Mouse (Mus musculus) MEL (cell line): ENCODE data around the gene Grtp1. TPM values are rescaled to one million over a fixed set of nuclear protein-coding genes. Genes with fewer than 3 reads are reported as not detected.

Experiments used
- DNase-seq: peaks from one replicate; pipeline ENCODE4 v3.0.0; 2011; ENCODE audit warnings: low read depth, low spot score
- H3K27ac ChIP-seq: 2 replicates; pipeline ENCODE4 v1.5.1; 2012; ENCODE audit warnings: low read depth, mild to moderate bottlenecking, control low read depth, low read length, moderate library complexity; ENCODE audit not compliant: control insufficient read depth
- H3K27me3 ChIP-seq, 2 experiments: fragments of 150-350 bp in 1 of 2; sonication (generic) in 1 of 2; 2 replicates each; pipeline ENCODE4 v1.6.1; 2012; ENCODE audit warnings: low read length in 2 of 2, mild to moderate bottlenecking in 2 of 2, improper control_type of control experiment in 1 of 2, moderate library complexity in 1 of 2; ENCODE audit not compliant: insufficient read depth in 2 of 2, control insufficient read depth in 1 of 2
- H3K36me3 ChIP-seq, 2 experiments: 2 replicates each; pipeline ENCODE4 v1.6.1; 2012 to 2014; ENCODE audit warnings: low read length in 2 of 2, improper control_type of control experiment in 1 of 2, inconsistent platforms in 1 of 2, mild to moderate bottlenecking in 1 of 2; ENCODE audit not compliant: insufficient read depth in 2 of 2, control insufficient read depth in 1 of 2
- H3K4me1 ChIP-seq, 2 experiments: fragments of 150-350 bp in 1 of 2; sonication (generic) in 1 of 2; 2 replicates each; pipeline ENCODE4 v1.6.1; 2012; ENCODE audit warnings: low read length in 2 of 2, improper control_type of control experiment in 1 of 2, mild to moderate bottlenecking in 1 of 2; ENCODE audit not compliant: insufficient read depth in 2 of 2, control insufficient read depth in 1 of 2
- H3K4me3 ChIP-seq, 2 experiments: fragments of 150-350 bp in 1 of 2; sonication (generic) in 1 of 2; 2 replicates each; pipeline ENCODE4 v1.5.1; 2012; ENCODE audit warnings: low read depth in 2 of 2, low read length in 2 of 2, mild to moderate bottlenecking in 2 of 2, moderate library complexity in 2 of 2, control low read depth in 1 of 2, improper control_type of control experiment in 1 of 2; ENCODE audit not compliant: control insufficient read depth in 1 of 2, insufficient read depth in 1 of 2
- H3K79me2 ChIP-seq: 2 replicates; pipeline ENCODE4 v1.6.1; 2012; ENCODE audit warnings: mild to moderate bottlenecking, low read length, moderate library complexity; ENCODE audit not compliant: control insufficient read depth, poor library complexity, insufficient read depth
- H3K9ac ChIP-seq: 2 replicates; pipeline ENCODE4 v1.6.1; 2012; ENCODE audit warnings: low read depth, mild to moderate bottlenecking, control low read depth, low read length, moderate library complexity; ENCODE audit not compliant: control insufficient read depth, poor library complexity, severe bottlenecking
- H3K9me3 ChIP-seq: fragments of 150-350 bp; sonication (generic); replicated peaks from 2 replicates; pipeline ENCODE4 v1.6.1; 2012; ENCODE audit warnings: mild to moderate bottlenecking, low read length, improper control_type of control experiment, moderate library complexity; ENCODE audit not compliant: insufficient read depth
- CTCF ChIP-seq, 3 experiments: IDR thresholded peaks in 2 of 3; conservative IDR thresholded peaks in 1 of 3; 2 replicates each; pipeline ENCODE4 v1.5.1; 2011 to 2012; ENCODE audit warnings: low read length in 3 of 3, low read depth in 2 of 3, mild to moderate bottlenecking in 2 of 3, improper control_type of control experiment in 1 of 3, inconsistent platforms in 1 of 3, mixed read lengths in 1 of 3, moderate library complexity in 1 of 3; ENCODE audit not compliant: control insufficient read depth in 1 of 3, insufficient read depth in 1 of 3, poor library complexity in 1 of 3, severe bottlenecking in 1 of 3
- JUND ChIP-seq: IDR thresholded peaks from 2 replicates; pipeline ENCODE4 v1.6.1; 2011; ENCODE audit warnings: low read depth, mild to moderate bottlenecking, improper control_type of control experiment, low read length
- MAFK ChIP-seq: IDR thresholded peaks from 2 replicates; pipeline ENCODE4 v1.6.1; 2011; ENCODE audit warnings: low read depth, mild to moderate bottlenecking, low read length, improper control_type of control experiment, borderline replicate concordance
- MAX ChIP-seq: IDR thresholded peaks from 2 replicates; pipeline ENCODE4 v1.6.1; 2011; ENCODE audit warnings: low read length, improper control_type of control experiment
- MXI1 ChIP-seq: IDR thresholded peaks from 2 replicates; pipeline ENCODE4 v1.6.1; 2011; ENCODE audit warnings: mild to moderate bottlenecking, low read depth, low read length, improper control_type of control experiment
- MYC ChIP-seq: IDR thresholded peaks from 2 replicates; pipeline ENCODE4 v1.6.1; 2011; ENCODE audit warnings: low read depth, mild to moderate bottlenecking, low read length, improper control_type of control experiment, moderate library complexity
- NELFE ChIP-seq: IDR thresholded peaks from 2 replicates; pipeline ENCODE4 v1.6.1; 2011; ENCODE audit warnings: low read depth, low read length, improper control_type of control experiment
- NRF1 ChIP-seq: IDR thresholded peaks from 2 replicates; pipeline ENCODE4 v1.6.1; 2014; ENCODE audit warnings: low read depth, mild to moderate bottlenecking, inconsistent platforms, low read length, improper control_type of control experiment, moderate library complexity; ENCODE audit not compliant: poor library complexity, insufficient read depth, severe bottlenecking
- POLR2AphosphoS5 ChIP-seq: IDR thresholded peaks from 2 replicates; pipeline ENCODE4 v1.6.1; 2012; ENCODE audit warnings: low read depth, borderline replicate concordance, mild to moderate bottlenecking, inconsistent platforms, low read length, moderate library complexity, mixed read lengths
- RAD21 ChIP-seq: IDR thresholded peaks from 2 replicates; pipeline ENCODE4 v1.6.1; 2011; ENCODE audit warnings: mild to moderate bottlenecking, low read depth, low read length, improper control_type of control experiment
- TAL1 ChIP-seq: IDR thresholded peaks from 2 replicates; pipeline ENCODE4 v1.6.1; 2012; ENCODE audit warnings: mild to moderate bottlenecking, inconsistent platforms, low read length, moderate library complexity, mixed read lengths
- TBP ChIP-seq: IDR thresholded peaks from 2 replicates; pipeline ENCODE4 v1.8.0; 2011; ENCODE audit warnings: low read depth, low read length, improper control_type of control experiment
- UBTF ChIP-seq: IDR thresholded peaks from 2 replicates; pipeline ENCODE4 v1.6.1; 2012; ENCODE audit warnings: low read depth, mild to moderate bottlenecking, inconsistent platforms, low read length, improper control_type of control experiment, moderate library complexity, borderline replicate concordance; ENCODE audit not compliant: insufficient read depth
- USF2 ChIP-seq, 2 experiments: IDR thresholded peaks; 2 replicates each; pipeline ENCODE4 v1.6.1; 2011 to 2012; ENCODE audit warnings: improper control_type of control experiment in 2 of 2, low read length in 2 of 2, borderline replicate concordance in 1 of 2, inconsistent platforms in 1 of 2, low read depth in 1 of 2, mild to moderate bottlenecking in 1 of 2; ENCODE audit not compliant: insufficient read depth in 1 of 2
- ZC3H11A ChIP-seq: IDR thresholded peaks from 2 replicates; pipeline ENCODE4 v1.6.1; 2012; ENCODE audit warnings: low read depth, mild to moderate bottlenecking, inconsistent platforms, low read length, improper control_type of control experiment
- ZKSCAN1 ChIP-seq: IDR thresholded peaks from 2 replicates; pipeline ENCODE4 v1.6.1; 2012; ENCODE audit warnings: low read depth, mild to moderate bottlenecking, inconsistent platforms, low read length, improper control_type of control experiment, moderate library complexity
- ZMIZ1 ChIP-seq: IDR thresholded peaks from 2 replicates; pipeline ENCODE4 v1.6.1; 2012; ENCODE audit warnings: low read depth, mild to moderate bottlenecking, inconsistent platforms, low read length, improper control_type of control experiment, moderate library complexity
- ZNF384 ChIP-seq: IDR thresholded peaks from 2 replicates; pipeline ENCODE4 v1.6.1; 2012; ENCODE audit warnings: low read depth, mild to moderate bottlenecking, inconsistent platforms, low read length, improper control_type of control experiment
- polyA plus RNA-seq, 2 experiments: library from polyadenylated mRNA; stranded (reverse) in 1 of 2; unstranded in 1 of 2; fragments of >175 nt in 1 of 2; fragments of >200 nt in 1 of 2; gene quantifications; 2 replicates each; pipeline versions ENCODE4 v1.2.1 to v1.2.4; 2012; ENCODE audit warnings: low replicate concordance in 2 of 2, low read depth in 1 of 2; ENCODE audit not compliant: insufficient read length in 2 of 2, insufficient read depth in 1 of 2, missing spikeins in 1 of 2
- total RNA-seq: library from RNA; depleted of rRNA; stranded (reverse); fragments of 300-350 nt; gene quantifications from 2 replicates; pipeline ENCODE4 v1.2.3, GENCODE M21; 2012

The Grtp1 gene
- total and polyA plus RNA-seq, 3 experiments, result 11.9 to 15.1 TPM; not detected in 1

- TF ChIP-seq RAD21, result peak; percentile 83
- TF ChIP-seq USF2 (IDR thresholded peaks at IDR 0.05; ENCODE audit: borderline replicate concordance in 1 of 2, insufficient read depth in 1 of 2, low read depth in 1 of 2, low read length in 2 of 2), result no peak
- no peak for TF ChIP-seq TAL1
Observed at GRCm38 (mm10) chr8:13208627-13209355, 8.4 kb upstream of the Grtp1 start (continued).

- H3K27ac ChIP-seq, result no peak overlapping the region
- H3K4me1 ChIP-seq, result peaks cover 22 to 66% of the 10 kb centered on the region in 2 experiments
- H3K4me3 ChIP-seq, result no peak overlapping the region
- H3K9ac ChIP-seq, result no peak overlapping the region
- no peaks in the 10 kb centered on the region for H3K27me3 ChIP-seq
- no peak for TF ChIP-seq MAFK
- TF ChIP-seq MXI1, result 0 out of 2 replicates have a peak, but pooled peaks have one; percentile 23
- TF ChIP-seq NELFE, result no peak
- no peak for TF ChIP-seq NRF1
- no peak for TF ChIP-seq ZC3H11A
- no peak for TF ChIP-seq MYC
- TF ChIP-seq CTCF (IDR thresholded peaks at IDR 0.05 in 2 of 3, conservative IDR thresholded peaks at IDR 0.05 in 1 of 3; ENCODE audit: control insufficient read depth in 1 of 3, insufficient read depth in 1 of 3, low read depth in 2 of 3, low read length in 3 of 3, poor library complexity in 1 of 3, severe bottlenecking in 1 of 3), result no peak
- TF ChIP-seq, all 39 proteins: peak for 1
- Histone ChIP-seq H3K79me2 (no peaks in the 10 kb centered on the region), H3K9me3 (no peaks in the 10 kb centered on the region), H3K36me3 (peaks cover 0 to 52% of the 10 kb centered on the region in 2 experiments; a peak in 2 of 4 replicates)
- DNase-seq, result peak; percentile 47
Observed at GRCm38 (mm10) chr8:13206290-13206689, 5.9 kb upstream of the Grtp1 start.

GRCm38 (mm10) chr8:13205311-13205710 is 4.9 kb upstream of the Grtp1 start:
- peaks cover 22 to 66% of the 10 kb centered on the region in 2 experiments for H3K4me1 ChIP-seq
- H3K27me3 ChIP-seq, result no peaks in the 10 kb centered on the region
- no peak for TF ChIP-seq TAL1
- TF ChIP-seq MXI1, result no peak
- TF ChIP-seq POLR2AphosphoS5, result no peak
- no peak for TF ChIP-seq UBTF
- no peak for TF ChIP-seq NRF1
- no peak for TF ChIP-seq MAFK
- no peak for TF ChIP-seq ZMIZ1
- TF ChIP-seq JUND, result no peak
- no peak for TF ChIP-seq MYC
- TF ChIP-seq MAX, result no peak
- TF ChIP-seq TBP, result no peak
- TF ChIP-seq ZKSCAN1, result no peak
- TF ChIP-seq ZNF384, result no peak
- H3K9me3 ChIP-seq, result no peaks in the 10 kb centered on the region
- H3K9ac ChIP-seq, result no peak overlapping the region
- peaks cover under 1% of the 10 kb centered on the region; the same call in 1 of the 2 replicates for H3K79me2 ChIP-seq
- DNase-seq, result no peak
- H3K36me3 ChIP-seq, result peaks cover 0 to 52% of the 10 kb centered on the region in 2 experiments; a peak in 2 of 4 replicates
- H3K27ac ChIP-seq, result no peak overlapping the region
- H3K4me3 ChIP-seq, result no peak overlapping the region
